Mouse (Mus musculus) kidney, embryonic 16.5 days (tissue): Measurements from ENCODE around the gene Rhob. TPM values are rescaled to one million over a fixed set of nuclear protein-coding genes. Genes with fewer than 3 reads are reported as not detected.

Experiments used
- ATAC-seq: fragments of 200-750 bp; cut with Nextera tagmentation; 2 replicates; pipeline ENCODE4 v1.8.0; 2017; ENCODE audit warnings: moderate TSS enrichment; ENCODE audit not compliant: low FRiP score, low TSS enrichment
- H3K27ac ChIP-seq: fragments of 300-500 bp; sonication (generic); 2 replicates; pipeline ENCODE4 v1.5.1; 2014; ENCODE audit warnings: low read length
- H3K27me3 ChIP-seq: fragments of 300-500 bp; sonication (generic); 2 replicates; pipeline ENCODE4 v1.6.1; 2014; ENCODE audit warnings: low read length, control low read depth, mixed read lengths; ENCODE audit not compliant: insufficient read depth
- H3K36me3 ChIP-seq: fragments of 300-500 bp; sonication (generic); 2 replicates; pipeline ENCODE4 v1.6.1; 2014; ENCODE audit warnings: low read length, control low read depth, mixed read lengths; ENCODE audit not compliant: insufficient read depth
- H3K4me1 ChIP-seq: fragments of 300-500 bp; sonication (generic); 2 replicates; pipeline ENCODE4 v1.6.1; 2014; ENCODE audit warnings: low read length, control low read depth, mixed read lengths; ENCODE audit not compliant: insufficient read depth
- H3K4me2 ChIP-seq: fragments of 300-500 bp; sonication (generic); replicated peaks from 2 replicates; pipeline ENCODE4 v1.6.1; 2014; ENCODE audit warnings: low read depth, low read length
- H3K4me3 ChIP-seq: fragments of 300-500 bp; sonication (generic); 2 replicates; pipeline ENCODE4 v1.5.1; 2014; ENCODE audit warnings: mild to moderate bottlenecking, low read length
- H3K9ac ChIP-seq: fragments of 300-500 bp; sonication (generic); replicated peaks from 2 replicates; pipeline ENCODE4 v1.6.1; 2014; ENCODE audit warnings: low read length
- H3K9me3 ChIP-seq: fragments of 300-500 bp; sonication (generic); 2 replicates; pipeline ENCODE4 v1.6.1; 2016; ENCODE audit warnings: low read length, control low read depth
- WGBS: fragments of 180-500 bp; shearing (Covaris S2); extraction: QIAGEN DNeasy Blood & Tissue Kit; methylation state at CpG from one replicate; pipeline ENCODE4 v1.1.7; 2014; 5-methylcytosine and 5-hydroxymethylcytosine counted together
- polyA plus RNA-seq: library from polyadenylated mRNA; unstranded; fragments of >200 nt; fragmentation: Nextera tagmentation; extraction: Ambion mirVana; gene quantifications from 2 replicates; pipeline ENCODE4 v1.2.1, GENCODE M21; 2015

Gene Rhob
- polyA plus RNA-seq, 1 experiment from 2014 or later, result 39.8 TPM

GRCm38 (mm10) chr12:8497314-8497706 is 2.5 kb downstream of the Rhob start:
- Histone ChIP-seq H3K9ac (peak overlapping the region; percentile 20; the same call in 1 of the 2 replicates), H3K4me2 (peak overlapping the region; percentile 83), H3K4me3 (peak overlapping the region; percentile 89), H3K27ac (no peak overlapping the region), H3K27me3 (no peaks in the 10 kb centered on the region), H3K4me1 (peaks cover 41% of the 10 kb centered on the region), H3K9me3 (no peaks in the 10 kb centered on the region), H3K36me3 (no peaks in the 10 kb centered on the region)
- no peak for ATAC-seq
- WGBS, result 21% methylated on average over 2 of the region's 2 CpGs

DNA sequence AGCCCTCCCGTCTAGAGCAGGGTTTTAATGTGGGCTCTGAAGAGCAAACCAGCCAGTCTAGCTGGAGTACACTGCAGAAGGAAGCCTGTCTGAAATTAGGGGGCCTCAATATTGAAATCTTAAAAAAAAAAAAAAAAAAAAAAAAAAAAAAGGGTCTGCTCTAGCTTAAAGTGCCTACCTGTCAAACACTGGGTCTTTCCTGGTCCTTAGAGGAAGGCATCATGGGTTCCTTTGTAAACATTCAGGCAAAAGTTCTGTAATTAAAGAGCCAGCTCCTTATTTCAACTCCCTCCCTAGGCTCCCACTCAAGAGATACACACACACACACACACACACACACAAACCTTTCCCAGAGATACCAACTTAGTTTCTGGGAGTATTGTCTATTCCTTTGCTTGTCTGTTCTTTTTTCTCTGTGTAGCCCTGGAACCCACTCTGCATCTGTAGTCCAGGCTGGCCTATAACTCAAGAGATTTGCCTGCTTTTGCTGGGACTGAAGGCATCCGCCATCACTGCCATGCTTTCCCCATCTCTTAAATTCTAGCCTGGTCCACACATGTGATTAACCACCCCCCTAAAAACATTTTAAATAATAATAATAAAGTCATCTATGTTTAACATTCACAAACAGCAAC is 3.0 kb downstream of the Rhob start:
- peak overlapping the region; percentile 51 for H3K9ac ChIP-seq
- H3K4me1 ChIP-seq, result peaks cover 38% of the 10 kb centered on the region
- 53% methylated on average over 2 of the region's 2 CpGs for WGBS
- no peaks in the 10 kb centered on the region for H3K36me3 ChIP-seq
- no peak for ATAC-seq
- H3K27ac ChIP-seq, result peak overlapping the region; percentile 71
- H3K4me2 ChIP-seq, result peak overlapping the region; percentile 83
- no peaks in the 10 kb centered on the region for H3K27me3 ChIP-seq
- no peaks in the 10 kb centered on the region for H3K9me3 ChIP-seq
- peak overlapping the region; percentile 89 for H3K4me3 ChIP-seq

- no peaks in the 10 kb centered on the region for H3K9me3 ChIP-seq
- ATAC-seq, result no peak
- H3K4me2 ChIP-seq, result peak overlapping the region; percentile 83
- peaks cover 33% of the 10 kb centered on the region for H3K4me1 ChIP-seq
- H3K27ac ChIP-seq, result peak overlapping the region; percentile 71
- no peaks in the 10 kb centered on the region for H3K27me3 ChIP-seq
- H3K36me3 ChIP-seq, result no peaks in the 10 kb centered on the region
- H3K9ac ChIP-seq, result peak overlapping the region; percentile 51
- 0 out of 2 replicates have a peak overlapping the region, but pooled peaks have one; percentile 4 for H3K4me3 ChIP-seq
- 24% methylated on average over 15 of the region's 15 CpGs for WGBS
Measured at GRCm38 (mm10) chr12:8495881-8496678, 3.7 kb downstream of the Rhob start.

DNA sequence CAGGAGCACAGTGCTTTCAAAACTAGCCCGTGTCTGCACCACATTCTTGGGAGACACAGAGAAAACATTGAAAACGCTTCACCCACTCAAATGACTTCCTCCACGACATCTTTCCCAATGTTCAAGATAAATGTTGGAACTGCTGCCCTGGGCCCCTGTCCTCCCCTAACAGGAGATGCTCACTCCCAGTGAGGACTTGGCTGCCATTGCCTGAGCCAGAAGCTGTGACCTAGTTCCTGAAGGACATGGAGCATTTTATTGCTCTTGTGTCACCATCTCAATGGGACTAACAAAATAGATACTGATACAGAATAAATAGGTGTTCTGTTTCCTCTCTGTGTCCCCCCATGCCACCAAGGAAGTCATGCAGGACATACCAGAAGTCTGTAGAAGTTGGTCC is 5.1 kb downstream of the Rhob start:
- no peak for ATAC-seq
- no peaks in the 10 kb centered on the region for H3K36me3 ChIP-seq
- no peak overlapping the region for H3K9ac ChIP-seq
- no peaks in the 10 kb centered on the region for H3K9me3 ChIP-seq
- H3K27ac ChIP-seq, result no peak overlapping the region
- H3K4me2 ChIP-seq, result no peak overlapping the region
- WGBS, result 38% methylated on average over 3 of the region's 3 CpGs
- H3K27me3 ChIP-seq, result no peaks in the 10 kb centered on the region
- H3K4me3 ChIP-seq, result no peak overlapping the region
- H3K4me1 ChIP-seq, result peaks cover 26% of the 10 kb centered on the region

DNA sequence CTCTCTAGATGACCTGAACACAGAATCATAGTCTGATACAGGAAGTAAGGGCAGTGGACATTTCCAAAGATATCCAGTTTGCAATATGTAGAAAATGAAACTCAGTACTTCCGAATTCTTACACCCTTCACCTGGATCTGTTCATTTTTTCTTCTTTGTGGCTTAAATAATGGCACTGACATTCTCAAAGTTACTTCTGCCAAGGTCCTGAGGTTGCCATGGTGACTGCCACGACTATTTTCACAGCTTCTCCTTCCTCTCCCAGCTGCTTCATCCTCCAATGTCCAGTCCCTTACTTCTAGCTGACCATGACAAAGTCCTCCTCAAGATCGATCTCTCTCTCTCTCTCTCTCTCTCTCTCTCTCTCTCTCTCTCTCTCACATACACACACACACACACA is 6.4 kb downstream of the Rhob start:
- H3K4me3 ChIP-seq, result no peak overlapping the region
- WGBS, result 64% methylated on average over 3 of the region's 3 CpGs
- no peaks in the 10 kb centered on the region for H3K36me3 ChIP-seq
- H3K9ac ChIP-seq, result no peak overlapping the region
- ATAC-seq, result no peak
- no peaks in the 10 kb centered on the region for H3K9me3 ChIP-seq
- H3K27me3 ChIP-seq, result no peaks in the 10 kb centered on the region
- H3K4me2 ChIP-seq, result no peak overlapping the region
- H3K4me1 ChIP-seq, result peaks cover 31% of the 10 kb centered on the region
- no peak overlapping the region for H3K27ac ChIP-seq

- Histone ChIP-seq H3K9me3 (no peaks in the 10 kb centered on the region), H3K9ac (no peak overlapping the region), H3K27ac (no peak overlapping the region), H3K4me3 (no peak overlapping the region), H3K4me1 (peaks cover 16% of the 10 kb centered on the region), H3K36me3 (no peaks in the 10 kb centered on the region), H3K27me3 (no peaks in the 10 kb centered on the region), H3K4me2 (no peak overlapping the region)
- WGBS, result 59% methylated on average over 4 of the region's 4 CpGs
- no peak for ATAC-seq
Measured at GRCm38 (mm10) chr12:8489098-8489497, 10.7 kb downstream of the Rhob start.

- H3K27ac ChIP-seq, result no peak overlapping the region
- peaks cover 16% of the 10 kb centered on the region for H3K4me1 ChIP-seq
Measured at GRCm38 (mm10) chr12:8488652-8488980, 11.2 kb downstream of the Rhob start.

DNA sequence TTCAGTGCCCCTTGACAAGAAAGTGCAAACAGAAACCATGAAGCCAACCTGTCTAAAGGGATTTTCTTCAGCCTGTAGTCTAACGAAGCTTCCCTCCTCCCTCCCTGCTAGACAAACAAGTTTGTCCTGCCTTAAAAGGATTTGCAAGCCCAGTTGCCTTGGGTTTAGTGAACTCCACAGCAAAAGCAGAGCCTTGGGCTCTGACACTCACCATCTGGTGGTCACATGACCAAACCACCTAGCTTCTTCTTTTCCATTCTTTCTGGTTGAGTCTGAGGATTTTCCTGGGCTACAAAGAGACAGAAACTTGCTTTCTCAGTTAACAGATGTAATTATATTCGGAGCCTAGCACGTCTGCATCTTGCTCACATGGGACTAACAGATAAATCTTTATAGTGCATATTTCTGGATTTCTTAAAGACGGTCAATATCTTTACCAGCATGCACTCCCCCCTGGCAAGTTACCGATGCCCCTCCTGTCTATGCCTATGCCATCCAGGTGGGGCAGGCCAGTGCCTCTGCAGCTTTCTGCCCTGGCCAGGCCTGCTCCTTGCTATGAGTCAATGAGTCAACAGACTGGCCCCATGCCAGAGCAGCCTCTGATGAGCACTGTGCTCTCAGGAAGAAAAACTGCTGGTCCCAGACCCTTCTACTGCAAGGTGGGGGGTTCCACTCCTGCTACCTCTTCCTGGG is 11.7 kb downstream of the Rhob start:
- Histone ChIP-seq H3K9ac (no peak overlapping the region), H3K27ac (0 out of 2 replicates have a peak overlapping the region, but pooled peaks have one; percentile 18), H3K4me1 (peaks cover 16% of the 10 kb centered on the region), H3K27me3 (no peaks in the 10 kb centered on the region), H3K4me3 (no peak overlapping the region), H3K4me2 (no peak overlapping the region), H3K9me3 (no peaks in the 10 kb centered on the region), H3K36me3 (no peaks in the 10 kb centered on the region)
- peak; percentile 63; the same call in 1 of the 2 replicates for ATAC-seq
- 53% methylated on average over 5 of the region's 5 CpGs for WGBS

More at GRCm38 (mm10) chr12:8488652-8488980, 11.2 kb downstream of the Rhob start:
- WGBS, result 85% methylated on average over 4 of the region's 4 CpGs
- Histone ChIP-seq H3K4me2 (no peak overlapping the region), H3K36me3 (no peaks in the 10 kb centered on the region), H3K27me3 (no peaks in the 10 kb centered on the region), H3K9ac (no peak overlapping the region), H3K4me3 (no peak overlapping the region), H3K9me3 (no peaks in the 10 kb centered on the region)
- ATAC-seq, result no peak

GRCm38 (mm10) chr12:8487281-8487680 is 12.5 kb downstream of the Rhob start:
- Histone ChIP-seq H3K4me3 (no peak overlapping the region), H3K27me3 (no peaks in the 10 kb centered on the region), H3K27ac (no peak overlapping the region), H3K36me3 (no peaks in the 10 kb centered on the region), H3K4me2 (no peak overlapping the region), H3K4me1 (peaks cover 16% of the 10 kb centered on the region), H3K9me3 (no peaks in the 10 kb centered on the region), H3K9ac (no peak overlapping the region)
- ATAC-seq, result no peak
- 75% methylated on average over 1 of the region's 1 CpGs for WGBS
